Mouse (Mus musculus) urinary bladder, postnatal 36 days (tissue): ENCODE results near the gene Patl1.
"Not testable (repeated sequence)": the region's sequence is repeated elsewhere in the genome, so short reads cannot be mapped to it uniquely, and the experiment has no call there.

ENCODE experiments used
- DNase-seq, 2 experiments: peaks; one replicate each; pipeline ENCODE4 v3.0.0; 2022; ENCODE audit warnings: low spot score in 2 of 2, mixed read lengths in 1 of 2

Gene Patl1

DNA sequence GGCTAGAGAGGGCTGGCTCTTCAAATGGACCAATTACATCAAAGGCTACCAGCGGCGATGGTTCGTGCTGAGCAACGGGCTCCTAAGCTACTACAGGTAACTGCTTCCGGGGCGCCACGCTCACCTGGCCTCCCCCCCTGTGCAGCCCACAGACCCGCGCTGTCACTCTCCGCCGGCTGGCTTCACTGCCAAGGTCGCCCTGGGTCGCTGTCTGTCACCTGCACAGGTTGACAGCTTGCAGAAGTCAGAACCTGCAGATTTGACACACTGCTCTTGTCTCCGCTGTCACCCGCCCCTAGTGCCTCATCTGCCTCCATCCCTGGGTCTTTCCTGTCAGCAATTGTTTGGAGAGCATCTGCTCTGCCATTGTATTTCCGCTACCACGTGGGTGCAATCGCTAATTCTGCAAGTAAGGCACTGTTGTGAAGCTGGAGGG is 54.0 kb downstream of the Patl1 start:
- peak; percentile 17 to 24 for DNase-seq

DNA sequence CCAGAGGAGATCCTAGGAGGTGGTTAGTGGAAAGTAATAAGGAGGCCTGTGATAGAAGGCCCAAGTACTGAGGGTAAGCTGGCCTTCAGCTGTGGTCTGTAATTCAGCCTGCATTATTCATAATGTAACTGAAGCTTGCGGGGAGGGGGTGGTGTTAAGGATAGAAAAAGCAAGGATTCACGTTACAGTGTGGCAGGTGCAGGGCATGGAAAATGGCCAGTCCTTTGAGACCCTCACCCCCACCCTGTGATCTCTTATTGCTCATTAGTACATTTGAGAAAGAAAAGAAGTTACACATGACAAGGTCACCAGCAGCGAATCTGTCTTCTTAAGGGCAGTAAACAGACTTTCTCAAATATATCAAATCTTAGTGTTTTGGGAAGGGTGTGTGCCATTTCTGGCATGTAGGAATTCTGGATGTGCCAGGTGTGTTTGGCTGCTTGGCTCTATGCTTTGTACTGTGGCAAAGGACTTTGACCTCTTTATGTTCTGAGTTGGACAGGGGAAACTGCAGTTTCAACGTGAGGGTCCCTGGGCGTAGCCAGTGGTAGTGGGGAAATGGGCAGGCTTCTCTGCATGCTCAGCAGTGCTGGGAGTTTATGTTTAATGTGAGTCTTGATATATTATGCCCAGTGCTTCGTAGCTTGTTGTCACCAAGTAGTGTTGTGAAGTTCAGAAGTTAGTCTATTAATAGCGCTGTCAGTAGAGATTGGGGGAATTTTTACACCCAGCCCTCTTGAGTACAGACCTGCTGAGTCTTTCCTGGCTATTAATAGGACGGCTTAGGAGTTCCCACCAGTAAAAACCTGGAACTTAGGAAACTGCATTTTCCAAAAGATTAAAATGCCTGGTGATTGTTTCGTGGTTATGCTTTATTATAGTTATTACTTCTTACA is 57.2 kb downstream of the Patl1 start:
- DNase-seq: no peak

DNA sequence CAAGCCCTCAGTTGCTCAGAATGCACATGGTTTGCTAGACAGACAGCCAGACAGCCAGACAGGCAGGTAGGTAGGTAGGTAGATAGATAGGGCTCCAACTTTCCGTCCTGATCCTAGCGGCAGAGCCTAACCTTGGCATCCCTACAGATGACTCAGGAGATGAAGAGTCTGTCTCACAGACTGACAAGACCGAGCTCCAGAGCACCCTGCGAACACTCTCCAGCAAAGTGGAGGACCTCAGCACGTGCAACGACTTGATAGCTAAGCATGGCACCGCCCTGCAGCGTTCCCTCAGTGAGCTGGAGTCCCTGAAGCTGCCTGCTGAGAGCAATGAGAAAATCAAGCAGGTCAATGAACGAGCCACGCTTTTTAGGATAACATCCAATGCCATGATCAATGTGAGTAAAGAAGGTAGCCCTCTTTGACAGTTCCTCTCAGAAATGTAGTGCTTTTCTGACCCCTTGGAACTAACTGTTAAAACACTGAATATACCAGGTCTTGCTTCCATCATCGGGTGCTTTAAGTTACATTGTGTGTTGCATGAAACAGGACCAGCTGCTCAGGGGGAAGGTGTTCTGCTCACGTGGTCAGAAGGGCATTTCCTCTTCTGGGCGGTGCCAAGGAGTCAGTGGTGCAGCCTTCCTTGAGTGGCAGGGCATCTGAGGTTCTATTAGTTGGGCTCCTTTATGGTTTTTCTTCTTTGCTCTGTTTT is 61.5 kb downstream of the Patl1 start:
- DNase-seq: peak in 1 of 2 experiments; percentile 22

DNA sequence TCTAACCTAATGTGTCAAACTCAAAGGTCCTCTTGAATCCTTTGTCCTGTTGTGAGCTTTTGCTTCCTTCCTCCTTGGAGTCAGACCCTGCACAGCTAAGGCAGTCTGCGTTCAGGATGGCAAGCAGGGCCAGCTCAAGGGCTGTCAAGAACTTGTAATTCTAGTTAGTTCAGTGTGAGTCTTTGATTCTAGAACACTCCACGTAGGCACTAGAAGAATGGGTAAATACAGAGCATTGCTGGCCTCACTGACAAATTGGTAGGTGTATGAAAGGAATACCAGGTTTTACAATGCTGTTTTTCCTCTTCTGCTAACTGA is 62.0 kb downstream of the Patl1 start:
- peak in 1 of 2 experiments; percentile 10 for DNase-seq

DNA sequence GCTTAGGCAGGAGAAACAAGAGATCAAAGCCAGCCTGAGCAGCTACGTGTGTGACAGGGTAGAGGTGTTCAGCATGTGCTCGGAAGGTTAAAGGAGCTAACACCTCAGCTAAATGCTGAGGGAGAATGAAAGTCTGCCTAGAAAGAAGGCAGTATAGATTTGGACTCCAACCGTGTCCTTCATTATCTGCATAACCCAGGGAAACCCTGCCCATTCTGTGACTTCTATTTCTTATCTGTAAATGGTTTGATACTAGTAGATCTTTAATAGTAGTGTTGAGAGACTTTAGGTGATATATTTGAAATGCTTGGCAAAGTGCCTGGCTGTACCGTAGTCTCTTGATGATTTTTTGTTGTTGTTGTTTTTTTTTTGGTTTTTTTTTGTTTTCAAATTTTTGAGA is 63.5 kb downstream of the Patl1 start:
- DNase-seq: no peak

DNA sequence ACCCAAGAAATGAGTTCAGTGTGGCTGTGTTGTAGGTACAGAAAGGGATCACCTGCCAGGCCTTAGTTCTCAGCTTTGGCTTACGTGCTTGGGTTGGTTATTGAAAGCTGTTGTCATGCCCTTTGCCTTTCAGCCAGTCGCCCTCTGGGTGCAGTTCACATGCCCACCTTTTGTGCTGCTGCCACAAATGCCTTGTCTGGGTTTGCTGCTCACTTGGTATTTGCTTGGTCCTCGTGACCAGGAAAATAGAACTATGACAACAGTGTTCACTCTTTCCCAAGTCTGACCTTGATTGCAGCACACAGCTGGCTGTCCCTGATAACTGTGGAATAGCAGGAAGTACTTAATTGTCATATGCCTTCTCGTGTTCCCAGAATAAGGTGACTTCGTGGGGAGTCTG is 65.2 kb downstream of the Patl1 start:
- DNase-seq: no peak

DNA sequence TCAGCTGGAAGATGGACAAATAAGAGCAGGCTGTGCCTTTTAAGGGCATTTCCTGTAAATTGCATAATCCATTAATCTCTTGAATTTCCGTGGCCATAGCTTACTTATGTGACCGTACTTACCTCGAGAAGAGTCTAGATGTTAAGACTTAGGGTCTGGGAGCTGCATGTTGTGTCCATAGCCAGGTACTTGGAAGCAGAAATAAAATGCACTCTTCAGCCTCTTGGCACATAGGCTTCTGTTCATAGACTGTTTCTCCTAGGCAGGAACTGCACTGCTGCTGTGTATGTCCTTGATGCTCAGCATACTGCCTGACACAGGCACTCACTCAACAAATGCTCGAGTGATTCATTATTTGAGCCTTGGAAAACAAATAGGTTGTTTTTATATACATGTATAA is 68.3 kb downstream of the Patl1 start:
- DNase-seq: no peak

DNA sequence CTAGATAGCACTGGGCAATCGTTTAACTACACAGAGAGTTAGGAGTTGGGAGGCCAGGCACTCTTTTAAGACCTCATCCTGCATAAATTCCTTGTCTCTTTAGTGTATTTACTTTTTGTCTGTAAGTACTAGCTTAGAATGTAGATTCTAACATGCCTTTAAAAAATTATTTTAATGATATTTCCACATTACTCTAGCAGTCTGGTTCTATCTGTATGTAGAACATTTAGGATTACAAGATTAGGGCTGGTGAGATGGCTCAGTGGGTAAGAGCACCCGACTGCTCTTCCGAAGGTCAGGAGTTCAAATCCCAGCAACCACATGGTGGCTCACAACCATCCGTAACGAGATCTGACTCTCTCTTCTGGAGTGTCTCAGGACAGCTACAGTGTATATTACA is 72.4 kb downstream of the Patl1 start:
- not testable (repeated sequence) for DNase-seq

DNA sequence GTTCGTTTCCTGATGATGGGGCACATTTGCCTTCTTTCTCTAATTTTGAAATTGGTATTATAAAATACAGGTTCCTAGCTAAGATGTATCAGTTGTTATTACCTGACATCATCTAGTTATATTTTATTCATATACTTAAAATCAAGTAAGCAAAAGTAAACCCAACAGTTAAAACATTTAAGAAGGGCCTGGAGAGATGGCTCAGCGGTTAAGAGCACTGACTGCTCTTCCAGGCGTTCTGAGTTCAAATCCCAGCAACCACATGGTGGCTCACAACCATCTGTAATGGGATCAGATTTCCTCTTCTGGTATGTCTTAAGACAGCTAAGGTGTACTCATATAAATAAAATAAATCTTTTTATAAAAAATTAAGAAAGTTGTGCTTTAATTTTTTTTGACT is 75.6 kb downstream of the Patl1 start:
- DNase-seq: no peak

DNA sequence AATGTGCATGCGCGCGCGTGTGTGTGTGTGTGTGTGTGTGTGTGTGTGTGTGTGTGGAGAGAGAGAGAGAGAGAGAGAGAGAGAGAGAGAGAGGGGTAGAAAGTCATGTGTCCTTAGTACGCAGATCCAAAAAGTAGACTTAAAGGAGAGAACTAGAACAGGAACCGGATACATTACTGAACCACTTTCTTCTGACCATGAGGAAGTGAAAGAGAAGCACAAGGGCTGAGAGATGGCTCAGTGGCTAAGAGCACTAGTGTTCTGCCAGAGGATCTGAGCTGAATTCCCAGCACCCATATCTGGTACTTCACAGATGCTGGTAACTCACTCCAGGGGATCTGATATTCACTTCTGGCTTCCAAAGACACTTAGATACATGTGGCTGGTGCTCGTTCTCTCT is 77.1 kb downstream of the Patl1 start:
- no peak for DNase-seq

DNA sequence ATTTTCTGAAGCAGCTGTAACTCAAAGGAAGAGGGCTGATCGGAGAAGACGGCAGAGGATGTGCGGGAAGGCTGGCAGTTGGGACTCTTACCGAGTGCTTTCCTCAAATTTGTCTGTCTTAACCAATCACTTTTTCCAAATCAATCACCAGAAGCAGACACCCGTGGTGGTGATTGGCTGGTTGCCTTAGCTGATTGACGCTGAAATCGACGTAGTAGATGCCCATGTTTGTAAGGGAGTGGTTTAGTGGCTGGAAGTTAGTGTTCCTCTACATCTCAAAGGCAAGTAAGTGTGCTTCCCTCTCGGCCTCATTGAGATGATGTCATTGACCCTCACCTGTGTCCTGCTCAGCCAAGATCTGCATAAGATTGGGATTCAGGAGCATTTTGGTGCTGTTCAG is 79.8 kb downstream of the Patl1 start:
- DNase-seq: no peak

DNA sequence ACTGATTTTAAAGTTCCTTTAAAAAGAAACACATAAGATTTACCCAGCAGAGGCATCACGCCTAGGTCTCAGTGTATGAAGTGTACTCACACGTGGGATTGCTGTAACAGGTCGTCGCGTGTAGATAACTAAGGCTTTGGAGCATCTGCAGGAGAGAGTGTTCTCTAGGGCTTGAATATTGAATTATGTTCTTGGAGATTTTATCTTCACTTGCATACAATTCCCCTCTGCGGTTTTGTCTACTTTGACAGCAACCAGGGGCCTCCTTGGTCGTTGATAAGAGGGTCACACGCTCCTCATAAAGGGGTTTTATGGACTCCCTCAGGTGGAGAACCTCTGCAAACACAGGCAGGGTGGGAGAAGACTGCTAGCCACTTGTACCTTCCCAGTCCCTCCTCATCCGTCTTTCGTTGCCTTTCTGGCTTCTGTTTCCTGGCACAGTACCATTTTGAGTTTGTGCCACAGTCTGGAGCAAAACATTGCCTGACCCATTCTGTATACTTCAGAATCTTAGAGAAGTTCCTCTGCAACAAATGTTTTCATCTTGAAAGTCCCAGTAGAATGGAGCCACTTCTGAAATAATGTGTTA is 80.3 kb downstream of the Patl1 start:
- DNase-seq: no peak
